Mouse (Mus musculus) thymus, postnatal 0 days (tissue): ENCODE results near the gene Fbln7. TPM values are rescaled to one million over a fixed set of nuclear protein-coding genes. Genes with fewer than 3 reads are reported as not detected.

Experiments used
- DNase-seq: peaks from one replicate; pipeline ENCODE4 v3.0.0-alpha.2; 2015; ENCODE audit warnings: low spot score
- polyA plus RNA-seq: library from polyadenylated mRNA; unstranded; fragments of >200 nt; fragmentation: Nextera tagmentation; extraction: Ambion mirVana; gene quantifications from 2 replicates; pipeline ENCODE4 v1.2.1, GENCODE M21; 2015

Fbln7 gene
- 1.3 and 1.4 TPM in 2 replicates for polyA plus RNA-seq

GRCm38 (mm10) chr2:128862636-128863035, at the start of gene Fbln7:
Fbln7 (plus strand) TSS chr2:128862981.
- no peak for DNase-seq

GRCm38 (mm10) chr2:128816311-128816710, 46.5 kb upstream of the Fbln7 start:
- no peak for DNase-seq

GRCm38 (mm10) chr2:128816916-128817315, 45.9 kb upstream of the Fbln7 start:
- no peak for DNase-seq

- DNase-seq = peak; percentile 78
Observed at GRCm38 (mm10) chr2:128817387-128817785, 45.4 kb upstream of the Fbln7 start.

- DNase-seq = peak; percentile 97
Observed at GRCm38 (mm10) chr2:128817786-128818681, 44.7 kb upstream of the Fbln7 start, which contains the start of gene Tmem87b. Tmem87b (plus strand) TSS chr2:128818118.

- peak; percentile 19 for DNase-seq
Observed at GRCm38 (mm10) chr2:128818956-128819643, 43.7 kb upstream of the Fbln7 start.

- DNase-seq = no peak
Observed at GRCm38 (mm10) chr2:128820631-128821030, 42.1 kb upstream of the Fbln7 start.

GRCm38 (mm10) chr2:128823893-128824292, 38.9 kb upstream of the Fbln7 start:
- no peak for DNase-seq

GRCm38 (mm10) chr2:128827787-128828186, 35.0 kb upstream of the Fbln7 start:
- DNase-seq = no peak

GRCm38 (mm10) chr2:128832611-128833010, 30.2 kb upstream of the Fbln7 start:
- DNase-seq = no peak

GRCm38 (mm10) chr2:128833035-128833434, 29.7 kb upstream of the Fbln7 start:
- DNase-seq = no peak

GRCm38 (mm10) chr2:128833435-128833834, 29.3 kb upstream of the Fbln7 start:
- no peak for DNase-seq

GRCm38 (mm10) chr2:128837531-128837930, 25.2 kb upstream of the Fbln7 start:
- no peak for DNase-seq

- DNase-seq = no peak
Observed at GRCm38 (mm10) chr2:128838611-128839010, 24.2 kb upstream of the Fbln7 start.

GRCm38 (mm10) chr2:128839501-128839900, 23.3 kb upstream of the Fbln7 start:
- DNase-seq = no peak

- no peak for DNase-seq
Observed at GRCm38 (mm10) chr2:128842437-128842836, 20.3 kb upstream of the Fbln7 start.

- no peak for DNase-seq
Observed at GRCm38 (mm10) chr2:128850036-128850435, 12.7 kb upstream of the Fbln7 start.

GRCm38 (mm10) chr2:128856673-128857072, 6.1 kb upstream of the Fbln7 start:
- DNase-seq = no peak

GRCm38 (mm10) chr2:128858962-128859361, 3.8 kb upstream of the Fbln7 start:
- no peak for DNase-seq

GRCm38 (mm10) chr2:128859861-128860260, 2.9 kb upstream of the Fbln7 start:
- no peak for DNase-seq

- no peak for DNase-seq
Observed at GRCm38 (mm10) chr2:128863777-128864331, 1.1 kb downstream of the Fbln7 start.

- DNase-seq = no peak
Observed at GRCm38 (mm10) chr2:128865061-128865460, 2.3 kb downstream of the Fbln7 start.
